Mouse (Mus musculus): ENCODE measurements around the gene 1190002N15Rik. TPM values are rescaled to one million over a fixed set of nuclear protein-coding genes. Genes with fewer than 3 reads are reported as not detected.
A peak's percentile ranks its signal among the peaks of the same experiment; 100 is the strongest.

Gene 1190002N15Rik
- total RNA-seq, 2 experiments from 2014 or later: 18.2 to 18.8 TPM

DNA sequence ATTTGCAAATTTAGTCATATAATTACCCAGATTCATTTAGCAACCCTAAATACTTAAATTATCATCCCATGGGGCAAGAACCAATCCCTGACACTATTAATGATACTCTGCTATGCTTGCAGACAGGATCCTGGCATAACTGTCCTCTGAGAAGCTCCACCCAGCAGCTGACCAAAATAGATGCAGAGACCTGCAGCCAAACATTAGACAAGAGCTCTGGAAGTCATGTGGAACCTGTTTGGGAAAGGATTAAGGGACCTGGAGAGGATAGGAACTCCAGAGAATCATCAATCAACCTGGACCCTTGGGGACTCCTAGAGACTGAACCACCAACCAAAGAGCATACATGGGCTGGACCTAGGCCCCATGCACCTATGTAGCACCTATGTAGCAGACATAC, 26.7 kb downstream of the 1190002N15Rik start:
- no peak for TF ChIP-seq CTCF (conservative IDR thresholded peaks at IDR 0.05)
- Histone ChIP-seq H3K27ac (no peak overlapping the region), H3K4me3 (no peak overlapping the region)
- no peak for DNase-seq (ENCODE audit: low spot score in 2 of 2)

DNA sequence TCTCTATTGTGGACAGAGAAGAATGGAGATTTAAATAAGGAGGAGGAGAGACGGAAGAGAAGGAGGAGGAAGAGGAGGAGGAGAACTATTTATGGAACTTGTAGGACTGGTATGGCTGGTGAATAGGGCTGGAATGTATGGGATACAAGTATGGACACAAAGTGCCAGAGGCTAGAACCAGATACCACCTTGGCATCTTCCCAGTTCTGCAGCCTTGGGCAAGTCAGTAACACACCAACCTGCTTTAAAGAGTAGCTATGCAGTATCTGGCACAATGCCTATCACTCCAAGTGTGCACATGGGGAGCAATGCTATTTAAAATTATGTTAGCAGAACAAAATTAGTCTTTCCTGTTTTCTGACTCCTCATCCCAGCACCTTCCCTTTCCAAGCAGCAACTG, 30.9 kb downstream of the 1190002N15Rik start:
- Histone ChIP-seq H3K27ac (no peak overlapping the region), H3K4me3 (no peak overlapping the region)
- no peak for DNase-seq (ENCODE audit: low spot score in 2 of 2)
- no peak for TF ChIP-seq CTCF (conservative IDR thresholded peaks at IDR 0.05)

DNA sequence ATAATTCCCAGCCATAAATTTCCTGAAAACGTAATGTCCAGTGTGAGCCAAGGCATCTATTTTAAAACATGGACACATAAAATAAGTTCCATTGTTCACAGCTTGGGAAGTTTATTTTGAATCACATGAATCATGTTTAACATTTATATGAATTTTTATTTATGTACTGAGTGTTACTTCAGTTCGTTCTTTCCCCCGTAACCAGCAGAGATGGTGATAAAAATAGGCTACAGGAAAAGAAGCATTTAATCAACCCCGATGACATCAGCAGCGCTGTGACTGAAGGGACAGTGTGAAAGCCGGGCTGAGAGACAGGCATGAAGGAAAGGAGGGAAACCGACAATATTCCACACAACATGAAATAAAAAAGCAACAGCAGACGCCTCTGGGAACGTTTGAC, 46.4 kb downstream of the 1190002N15Rik start:
- H3K27ac ChIP-seq: no peak overlapping the region
- TF ChIP-seq CTCF (conservative IDR thresholded peaks at IDR 0.05): no peak
- DNase-seq (ENCODE audit: low spot score in 2 of 2): no peak
- H3K4me3 ChIP-seq: no peak overlapping the region

DNA sequence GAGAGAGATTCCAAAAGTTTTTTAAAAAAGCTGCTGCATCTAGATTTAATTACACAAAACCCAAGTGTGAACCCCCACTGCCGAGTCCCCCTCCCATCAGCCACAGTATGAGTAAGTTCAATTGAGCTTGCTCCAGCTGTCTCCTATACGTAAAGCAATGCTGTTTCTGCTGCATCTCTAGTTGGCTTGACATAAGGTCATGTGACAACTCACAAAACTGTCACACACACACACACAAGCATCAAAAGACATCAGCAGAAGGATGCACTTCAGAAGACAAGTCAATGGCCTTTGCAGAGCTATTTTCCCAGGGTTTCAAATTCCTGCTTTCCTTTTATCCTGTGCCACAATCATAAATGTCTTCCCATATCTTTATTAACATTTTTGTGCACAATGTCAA, 49.9 kb downstream of the 1190002N15Rik start:
- Histone ChIP-seq H3K4me3 (no peak overlapping the region), H3K27ac (no peak overlapping the region)
- no peak for TF ChIP-seq CTCF (conservative IDR thresholded peaks at IDR 0.05)
- DNase-seq (ENCODE audit: low spot score in 2 of 2): no peak

DNA sequence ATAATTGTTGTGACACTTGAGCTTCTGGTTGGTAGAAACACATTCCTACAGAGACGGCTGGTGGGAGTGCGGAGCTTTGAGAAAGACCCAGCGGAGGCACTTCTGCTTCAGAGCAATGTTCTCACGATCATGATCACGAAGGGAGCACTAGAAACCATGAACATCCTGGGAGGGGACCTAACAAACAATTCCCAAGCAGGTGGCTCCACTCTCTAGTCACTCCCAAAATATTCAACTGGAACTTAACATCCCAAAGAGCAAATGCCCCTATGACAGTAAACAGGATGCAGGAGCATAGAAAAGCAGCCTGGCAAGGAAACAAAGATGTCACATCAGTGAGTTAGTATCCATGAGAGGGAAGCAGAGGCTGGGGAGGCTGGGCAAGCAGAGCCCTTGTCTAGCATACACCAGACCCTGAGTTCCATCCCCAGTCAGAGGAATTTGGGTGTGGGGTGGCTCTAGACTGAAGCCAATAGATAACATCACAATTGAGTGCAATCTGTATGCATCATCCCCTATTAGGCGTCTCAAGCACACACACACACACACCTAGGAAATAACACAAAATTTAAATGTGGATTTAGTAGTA, 54.5 kb downstream of the 1190002N15Rik start:
- Histone ChIP-seq H3K27ac (peak overlapping the region; percentile 46; the same call in 1 of the 2 replicates), H3K4me3 (no peak overlapping the region)
- TF ChIP-seq CTCF (conservative IDR thresholded peaks at IDR 0.05): no peak
- no peak for DNase-seq (ENCODE audit: low spot score in 2 of 2)

DNA sequence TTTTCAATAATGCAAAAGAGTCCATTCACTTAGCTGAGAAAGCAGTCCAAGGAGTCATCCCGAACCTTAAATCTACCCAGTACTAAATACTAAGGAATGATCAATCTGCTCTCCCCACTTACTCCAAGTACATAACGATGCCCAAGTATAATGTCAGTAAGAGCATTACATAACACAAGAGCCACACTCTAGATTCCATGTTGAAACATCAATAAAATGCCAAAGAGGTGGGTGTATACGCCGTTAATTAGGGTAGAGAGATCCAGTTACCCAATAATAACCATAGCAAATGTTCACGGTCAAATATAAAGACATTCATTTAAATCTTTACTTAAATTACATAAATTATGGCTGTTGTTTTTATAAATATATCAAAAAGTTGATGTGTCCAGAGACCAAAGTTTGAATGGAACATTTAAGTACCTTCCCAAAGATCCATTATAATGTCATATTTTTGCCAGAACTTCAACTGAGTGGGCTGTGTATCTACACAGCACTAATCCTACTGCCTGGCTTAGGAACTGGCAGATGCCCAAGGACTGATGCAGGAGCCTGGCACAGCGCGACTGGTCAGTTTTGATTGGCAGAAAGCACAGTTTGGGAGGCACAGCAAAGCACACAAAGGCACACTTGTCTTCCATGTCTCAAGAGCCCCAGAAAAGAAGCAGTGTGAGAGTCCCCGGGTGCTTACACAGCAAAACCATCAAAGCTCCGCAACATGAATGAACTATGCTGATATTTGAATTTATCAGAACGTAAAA, 55.5 kb downstream of the 1190002N15Rik start:
- peak overlapping the region; percentile 63 for H3K27ac ChIP-seq
- DNase-seq (ENCODE audit: low spot score in 2 of 2): peak; percentile 60 to 74
- H3K4me3 ChIP-seq: no peak overlapping the region; the same call in 1 of the 2 replicates
- TF ChIP-seq CTCF (conservative IDR thresholded peaks at IDR 0.05): no peak

DNA sequence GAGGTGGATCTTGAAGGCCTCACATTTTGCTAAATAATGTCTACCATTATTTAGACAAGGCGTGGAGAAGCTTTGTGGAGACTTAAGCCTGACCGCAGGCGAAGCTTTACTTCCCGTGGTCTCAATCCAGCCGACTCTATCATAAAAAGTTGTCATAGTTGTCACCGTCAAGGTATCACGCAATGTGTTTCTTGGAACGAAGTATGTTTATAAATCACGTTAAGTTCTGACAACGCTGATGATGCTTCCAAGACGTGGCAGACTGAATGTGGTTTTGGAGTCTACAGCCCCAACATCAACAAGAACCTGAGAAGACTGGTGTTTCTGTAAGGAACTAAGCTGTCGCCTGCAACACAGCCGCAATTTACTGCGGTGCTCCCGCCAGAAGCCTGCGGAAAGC, 56.8 kb downstream of the 1190002N15Rik start:
- H3K4me3 ChIP-seq: no peak overlapping the region
- no peak for TF ChIP-seq CTCF (conservative IDR thresholded peaks at IDR 0.05)
- no peak for DNase-seq (ENCODE audit: low spot score in 2 of 2)
- no peak overlapping the region for H3K27ac ChIP-seq

DNA sequence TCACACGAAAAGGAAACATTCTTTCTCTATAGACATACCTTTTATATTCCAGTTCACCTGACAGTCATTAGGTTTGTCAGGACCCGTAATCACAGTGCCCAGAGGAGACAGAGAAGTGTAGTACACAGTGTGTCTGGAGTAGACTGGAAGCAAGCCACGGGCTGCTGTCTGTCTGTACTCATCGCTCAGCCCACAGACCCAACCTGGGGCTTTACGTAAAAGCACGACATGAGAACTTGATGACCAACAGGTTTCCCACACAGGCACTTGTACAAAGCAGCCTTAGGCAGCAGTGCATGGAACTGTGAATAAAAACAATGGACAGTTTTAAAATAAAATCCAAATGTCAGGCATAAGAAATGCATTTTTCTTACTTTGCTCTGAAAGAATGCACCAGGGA, 58.5 kb downstream of the 1190002N15Rik start:
- no peak for TF ChIP-seq CTCF (conservative IDR thresholded peaks at IDR 0.05)
- no peak for DNase-seq (ENCODE audit: low spot score in 2 of 2)
- no peak overlapping the region for H3K4me3 ChIP-seq
- no peak overlapping the region for H3K27ac ChIP-seq

DNA sequence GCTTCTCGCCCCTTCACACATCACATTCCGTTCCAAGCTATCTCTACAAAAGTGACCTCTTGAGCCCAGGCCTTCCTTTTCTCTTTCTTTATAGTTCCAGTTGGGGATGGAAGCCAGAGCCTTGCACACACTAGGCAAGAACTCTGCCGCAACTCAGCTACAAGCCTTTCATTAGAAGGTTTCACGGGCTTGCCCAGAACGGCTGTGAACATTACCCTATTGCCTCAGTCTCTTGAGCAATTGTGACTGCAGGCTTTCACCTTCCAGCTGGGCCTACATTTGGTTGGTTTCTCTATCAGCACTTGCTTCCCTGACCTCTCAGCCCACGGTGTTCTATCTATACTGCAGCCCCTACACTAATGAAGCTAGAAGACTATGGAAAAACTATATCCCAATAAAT, 58.9 kb downstream of the 1190002N15Rik start:
- no peak for TF ChIP-seq CTCF (conservative IDR thresholded peaks at IDR 0.05)
- no peak overlapping the region for H3K4me3 ChIP-seq
- H3K27ac ChIP-seq: no peak overlapping the region

DNA sequence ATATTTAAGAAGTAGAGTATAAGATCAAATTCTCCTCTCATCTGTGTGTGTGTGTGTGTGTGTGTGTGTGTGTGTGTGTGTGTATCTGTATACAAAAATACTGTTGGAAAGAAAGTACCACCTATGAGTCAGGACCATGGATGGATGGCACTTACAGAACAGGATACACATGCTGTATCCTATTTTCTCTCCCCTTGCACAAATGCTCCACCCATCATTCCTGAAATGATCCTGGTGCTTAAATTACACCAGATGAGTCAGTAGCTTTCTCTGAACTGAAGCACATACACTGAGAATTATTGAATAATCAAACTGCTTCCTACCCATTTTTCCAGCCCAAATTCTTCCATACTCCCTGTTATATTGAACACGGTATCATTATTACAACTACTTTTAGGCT, 61.9 kb downstream of the 1190002N15Rik start:
- no peak for DNase-seq (ENCODE audit: low spot score in 2 of 2)
- Histone ChIP-seq H3K4me3 (no peak overlapping the region), H3K27ac (no peak overlapping the region)
- no peak for TF ChIP-seq CTCF (conservative IDR thresholded peaks at IDR 0.05)

More for the DNA sequence above, 58.9 kb downstream of the 1190002N15Rik start:
- DNase-seq (ENCODE audit: low spot score in 2 of 2): no peak

DNA sequence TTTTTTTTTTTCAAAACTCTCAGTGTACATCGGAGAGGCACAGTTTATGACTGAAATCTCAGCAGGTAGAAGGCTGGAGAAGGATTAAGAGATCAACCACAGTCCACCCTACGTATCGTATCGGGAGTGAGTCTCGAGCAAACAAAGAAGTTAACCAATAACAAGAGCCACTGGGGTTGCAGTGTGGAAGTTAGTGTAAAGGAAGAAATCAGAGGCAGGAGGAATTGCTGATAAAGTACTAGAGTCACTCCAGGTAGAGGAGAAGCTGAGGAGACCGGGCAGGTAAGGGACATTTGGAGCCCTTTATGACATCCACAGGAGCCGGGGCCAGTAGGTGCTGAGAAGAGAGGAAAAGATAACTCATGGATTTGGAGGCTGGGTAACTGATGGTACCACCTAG, 64.0 kb downstream of the 1190002N15Rik start:
- no peak for TF ChIP-seq CTCF (conservative IDR thresholded peaks at IDR 0.05)
- Histone ChIP-seq H3K4me3 (no peak overlapping the region), H3K27ac (no peak overlapping the region)
- no peak for DNase-seq (ENCODE audit: low spot score in 2 of 2)

DNA sequence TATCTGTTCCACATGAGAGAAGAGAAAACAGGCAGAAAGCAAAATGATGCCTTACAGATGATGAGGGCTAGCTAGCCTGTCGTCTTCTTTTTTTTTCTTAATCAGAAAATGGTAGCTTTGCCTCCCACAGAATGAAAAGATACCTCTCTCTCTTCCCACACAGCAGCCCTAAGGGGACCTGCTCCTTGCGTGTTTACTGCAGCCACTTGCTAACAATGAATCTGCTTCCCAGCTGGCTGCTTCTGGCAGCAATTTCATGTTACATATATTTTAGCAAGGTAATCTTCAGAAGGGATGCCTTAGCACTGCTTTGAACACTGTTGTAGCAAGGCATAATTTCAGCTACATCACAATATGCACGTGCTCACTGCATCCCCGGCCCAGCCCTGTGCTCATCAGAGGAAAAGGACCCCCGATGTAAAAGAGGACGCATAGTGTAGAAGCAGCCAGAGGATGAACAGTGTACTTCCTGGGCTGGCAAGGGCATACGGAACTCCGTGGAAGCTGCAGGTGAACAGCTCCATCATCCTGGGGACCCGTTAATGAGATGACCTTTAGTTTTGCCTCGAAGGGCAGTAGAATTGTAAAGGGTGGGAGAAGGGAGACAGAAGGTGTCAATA, 64.8 kb downstream of the 1190002N15Rik start:
- Histone ChIP-seq H3K4me3 (no peak overlapping the region), H3K27ac (no peak overlapping the region)
- TF ChIP-seq CTCF (conservative IDR thresholded peaks at IDR 0.05): no peak
- no peak for DNase-seq (ENCODE audit: low spot score in 2 of 2)

DNA sequence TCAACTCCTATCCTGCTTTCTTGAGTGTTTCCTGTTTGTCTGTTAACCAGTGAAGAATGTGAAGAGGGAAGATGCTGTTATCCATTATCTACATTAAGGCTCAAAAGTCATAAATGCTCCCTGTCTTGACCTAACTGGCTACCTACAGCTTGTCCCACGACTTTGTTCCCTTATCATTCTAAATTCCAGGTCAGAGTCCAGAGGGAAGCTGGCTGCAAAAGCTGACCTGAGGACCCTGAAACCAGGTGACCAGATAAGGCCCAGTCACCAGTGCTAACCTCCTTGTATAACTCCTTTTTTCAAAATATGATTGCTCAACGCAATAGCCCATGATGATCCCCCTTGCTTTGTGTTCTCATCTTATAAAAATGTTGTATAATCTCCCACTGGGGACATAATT, 66.4 kb downstream of the 1190002N15Rik start:
- H3K4me3 ChIP-seq: no peak overlapping the region
- H3K27ac ChIP-seq: no peak overlapping the region
- DNase-seq (ENCODE audit: low spot score in 2 of 2): no peak
- TF ChIP-seq CTCF (conservative IDR thresholded peaks at IDR 0.05): no peak

Other genes with a start within 250 kb of the 1190002N15Rik start
- 10 to 100 TPM; 18.3 to 19.4 TPM for gene Slc9a9, start 131.8 kb upstream of the 1190002N15Rik start, total RNA-seq (2021)